Mouse (Mus musculus): Measurements from ENCODE around the gene Pigk. TPM values are rescaled to one million over a fixed set of nuclear protein-coding genes. Genes with fewer than 3 reads are reported as not detected.

The Pigk gene
- total RNA-seq, 2 experiments from 2014 or later, result 16.6 to 23.0 TPM

GRCm38 (mm10) chr3:152702274-152702843 is 11.5 kb upstream of the Pigk start:
- Histone ChIP-seq H3K27ac (no peak overlapping the region), H3K4me3 (peak overlapping the region; percentile 27; the same call in 1 of the 2 replicates)
- intact Hi-C loops (cut with DNase I), result no loop called here
- no peak for TF ChIP-seq CTCF (IDR thresholded peaks at IDR 0.05)
- DNase-seq, result no peak

GRCm38 (mm10) chr3:152705826-152706225 is 8.1 kb upstream of the Pigk start:
- intact Hi-C loops (cut with DNase I), result no loop called here
- Histone ChIP-seq H3K27ac (no peak overlapping the region), H3K4me3 (no peak overlapping the region)
- DNase-seq, result no peak
- TF ChIP-seq CTCF (IDR thresholded peaks at IDR 0.05), result no peak

GRCm38 (mm10) chr3:152706901-152707300 is 7.0 kb upstream of the Pigk start:
- intact Hi-C loops (cut with DNase I), result no loop called here
- no peak overlapping the region for H3K27ac ChIP-seq
- DNase-seq, result no peak
- no peak for TF ChIP-seq CTCF (IDR thresholded peaks at IDR 0.05)
- H3K4me3 ChIP-seq, result no peak overlapping the region

GRCm38 (mm10) chr3:152707321-152707823 is 6.5 kb upstream of the Pigk start:
- Histone ChIP-seq H3K27ac (no peak overlapping the region), H3K4me3 (no peak overlapping the region)
- intact Hi-C loops (cut with DNase I), result no loop called here
- no peak for DNase-seq
- no peak for TF ChIP-seq CTCF (IDR thresholded peaks at IDR 0.05)

GRCm38 (mm10) chr3:152709936-152710335 is 4.0 kb upstream of the Pigk start:
- no peak overlapping the region for H3K27ac ChIP-seq
- DNase-seq, result no peak
- H3K4me3 ChIP-seq, result no peak overlapping the region
- TF ChIP-seq CTCF (IDR thresholded peaks at IDR 0.05), result peak; percentile 51
- intact Hi-C loops (cut with DNase I), result no loop called here

- H3K4me3 ChIP-seq, result no peak overlapping the region
- no peak for DNase-seq
- TF ChIP-seq CTCF (IDR thresholded peaks at IDR 0.05), result no peak
- H3K27ac ChIP-seq, result no peak overlapping the region
- intact Hi-C loops (cut with DNase I), result no loop called here
These were observed 943 bp upstream of the Pigk start for GRCm38 (mm10) chr3:152712957-152713356.

GRCm38 (mm10) chr3:152721301-152721700 is 7.4 kb downstream of the Pigk start:
- H3K4me3 ChIP-seq, result no peak overlapping the region
- no peak overlapping the region for H3K27ac ChIP-seq
- TF ChIP-seq CTCF (IDR thresholded peaks at IDR 0.05), result peak; percentile 34; the same call in 1 of the 2 replicates
- DNase-seq, result no peak
- intact Hi-C loops (cut with DNase I), result no loop called here

GRCm38 (mm10) chr3:152722836-152723235 is 8.9 kb downstream of the Pigk start:
- no peak for DNase-seq
- intact Hi-C loops (cut with DNase I), result no loop called here
- no peak overlapping the region for H3K4me3 ChIP-seq
- peak; percentile 13; the same call in 1 of the 2 replicates for TF ChIP-seq CTCF (IDR thresholded peaks at IDR 0.05)
- no peak overlapping the region for H3K27ac ChIP-seq

- DNase-seq, result no peak
- intact Hi-C loops (cut with DNase I), result no loop called here
- TF ChIP-seq CTCF (IDR thresholded peaks at IDR 0.05), result no peak
- Histone ChIP-seq H3K27ac (no peak overlapping the region), H3K4me3 (no peak overlapping the region)
These were observed 10.5 kb downstream of the Pigk start for GRCm38 (mm10) chr3:152724446-152724845.

GRCm38 (mm10) chr3:152728238-152728637 is 14.3 kb downstream of the Pigk start:
- Histone ChIP-seq H3K4me3 (no peak overlapping the region), H3K27ac (no peak overlapping the region)
- no peak for TF ChIP-seq CTCF (IDR thresholded peaks at IDR 0.05)
- intact Hi-C loops (cut with DNase I), result no loop called here
- DNase-seq, result no peak

- Histone ChIP-seq H3K27ac (no peak overlapping the region), H3K4me3 (no peak overlapping the region)
- no peak for DNase-seq
- intact Hi-C loops (cut with DNase I), result no loop called here
- no peak for TF ChIP-seq CTCF (IDR thresholded peaks at IDR 0.05)
These were observed 19.1 kb downstream of the Pigk start for GRCm38 (mm10) chr3:152733011-152733410.

GRCm38 (mm10) chr3:152733513-152733912 is 19.6 kb downstream of the Pigk start:
- no peak for TF ChIP-seq CTCF (IDR thresholded peaks at IDR 0.05)
- Histone ChIP-seq H3K27ac (no peak overlapping the region), H3K4me3 (no peak overlapping the region)
- no peak for DNase-seq
- intact Hi-C loops (cut with DNase I), result no loop called here

GRCm38 (mm10) chr3:152734100-152734499 is 20.2 kb downstream of the Pigk start:
- Histone ChIP-seq H3K27ac (no peak overlapping the region), H3K4me3 (no peak overlapping the region)
- intact Hi-C loops (cut with DNase I), result no loop called here
- no peak for DNase-seq
- no peak for TF ChIP-seq CTCF (IDR thresholded peaks at IDR 0.05)

- TF ChIP-seq CTCF (IDR thresholded peaks at IDR 0.05), result no peak
- no peak for DNase-seq
- H3K4me3 ChIP-seq, result no peak overlapping the region
- intact Hi-C loops (cut with DNase I), result no loop called here
- H3K27ac ChIP-seq, result no peak overlapping the region
These were observed 21.8 kb downstream of the Pigk start for GRCm38 (mm10) chr3:152735601-152736250.
